Mouse (Mus musculus): ENCODE results near the gene Gpc3.

The Gpc3 gene

DNA sequence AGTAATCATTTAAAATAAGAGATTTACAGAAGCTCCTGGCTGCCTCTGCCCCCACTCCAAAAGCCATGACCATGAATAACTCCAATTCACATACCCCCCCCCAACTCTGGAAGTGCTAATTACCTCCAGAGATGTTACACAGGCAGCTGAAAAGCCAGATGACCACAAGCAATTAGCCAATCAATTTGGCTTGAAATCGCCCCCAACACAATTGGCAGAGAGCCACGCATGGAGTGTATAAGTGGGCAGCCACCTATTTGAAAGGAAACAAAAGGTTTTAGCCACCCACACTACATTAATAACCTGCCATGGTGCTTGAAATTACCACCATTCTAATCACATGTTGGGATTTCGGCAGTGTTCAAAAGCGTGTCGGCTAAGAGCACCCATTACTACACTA is 55.2 kb downstream of the Gpc3 start:
- DNase-seq (ENCODE audit: low spot score in 2 of 2) = no peak

GRCm38 (mm10) chrX:52557489-52557888 is 56.3 kb downstream of the Gpc3 start:
- DNase-seq (ENCODE audit: low spot score in 2 of 2) = no peak

DNA sequence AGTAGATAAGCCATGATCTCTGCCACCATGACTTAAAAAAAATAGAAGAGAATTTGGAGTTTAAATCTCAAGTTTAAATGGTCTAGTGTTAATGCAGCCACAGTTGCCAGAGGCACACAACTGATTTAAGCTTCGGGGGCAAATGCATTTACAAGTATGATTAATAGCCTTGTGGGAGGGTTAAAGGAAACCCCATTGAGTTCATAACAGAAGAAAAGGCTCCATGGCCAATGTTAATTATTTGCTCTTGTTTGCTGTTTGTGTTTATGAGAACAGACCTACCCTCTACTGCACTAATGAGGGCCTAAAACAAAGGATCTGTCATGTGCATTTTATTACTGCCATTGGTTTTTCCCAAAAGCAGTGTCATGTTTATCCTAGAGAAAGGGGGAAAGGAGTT is 62.5 kb downstream of the Gpc3 start:
- DNase-seq (ENCODE audit: low spot score in 2 of 2) = no peak

- no peak for DNase-seq (ENCODE audit: low spot score in 2 of 2)
Observed at GRCm38 (mm10) chrX:52544623-52545022, 69.1 kb downstream of the Gpc3 start.

- DNase-seq (ENCODE audit: low spot score in 2 of 2) = no peak
Observed at GRCm38 (mm10) chrX:52537282-52537681, 76.5 kb downstream of the Gpc3 start.

GRCm38 (mm10) chrX:52533766-52534165 is 80.0 kb downstream of the Gpc3 start:
- no peak for DNase-seq (ENCODE audit: low spot score in 2 of 2)

- no peak for DNase-seq (ENCODE audit: low spot score in 2 of 2)
Observed at GRCm38 (mm10) chrX:52533098-52533497, 80.7 kb downstream of the Gpc3 start.

GRCm38 (mm10) chrX:52532124-52532523 is 81.6 kb downstream of the Gpc3 start:
- no peak for DNase-seq (ENCODE audit: low spot score in 2 of 2)

GRCm38 (mm10) chrX:52526086-52526485 is 87.7 kb downstream of the Gpc3 start:
- DNase-seq (ENCODE audit: low spot score in 2 of 2) = no peak

DNA sequence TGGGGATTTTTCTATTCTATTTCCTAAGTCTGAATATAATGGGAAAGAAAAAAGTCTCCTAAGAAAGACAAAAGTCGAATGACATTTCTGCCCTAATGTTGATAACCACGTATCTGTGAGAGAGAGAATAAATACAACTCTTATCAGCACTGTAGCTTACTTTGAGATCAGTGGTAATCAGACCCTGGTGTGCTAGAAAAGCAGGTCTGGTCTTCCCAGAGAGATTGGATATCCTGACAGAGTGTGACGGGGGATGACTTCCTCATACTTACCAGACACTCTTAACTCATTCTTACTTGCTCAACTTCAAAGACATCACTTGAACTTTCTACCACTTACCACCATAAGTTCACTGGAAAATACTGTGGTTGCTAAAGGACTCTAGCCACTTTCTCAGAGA is 88.6 kb downstream of the Gpc3 start:
- DNase-seq (ENCODE audit: low spot score in 2 of 2) = no peak

- no peak for DNase-seq (ENCODE audit: low spot score in 2 of 2)
Observed at GRCm38 (mm10) chrX:52514553-52514952, 99.2 kb downstream of the Gpc3 start.

GRCm38 (mm10) chrX:52511151-52511550 is 102.6 kb downstream of the Gpc3 start:
- DNase-seq (ENCODE audit: low spot score in 2 of 2) = no peak

DNA sequence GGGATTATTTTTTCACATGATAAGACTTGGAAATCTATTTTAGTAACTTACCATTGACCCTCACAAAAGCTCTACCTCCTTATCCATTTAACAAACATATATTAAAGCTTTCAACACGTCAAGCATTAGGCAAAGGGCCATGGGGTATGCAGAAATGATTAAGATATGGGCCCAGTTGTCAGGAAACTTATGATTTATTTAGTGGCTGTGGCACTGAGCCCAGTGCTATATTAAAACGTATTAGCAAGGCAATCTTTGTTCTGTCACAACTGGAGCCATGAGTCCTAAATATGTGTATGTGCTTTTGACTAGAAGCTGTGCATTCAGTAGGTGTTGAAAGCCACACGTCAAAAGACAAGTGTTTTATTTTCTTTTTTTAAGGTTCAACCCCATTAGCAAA is 109.9 kb downstream of the Gpc3 start:
- no peak for DNase-seq (ENCODE audit: low spot score in 2 of 2)

- no peak for DNase-seq (ENCODE audit: low spot score in 2 of 2)
Observed at GRCm38 (mm10) chrX:52489461-52489860, 124.3 kb downstream of the Gpc3 start.

DNA sequence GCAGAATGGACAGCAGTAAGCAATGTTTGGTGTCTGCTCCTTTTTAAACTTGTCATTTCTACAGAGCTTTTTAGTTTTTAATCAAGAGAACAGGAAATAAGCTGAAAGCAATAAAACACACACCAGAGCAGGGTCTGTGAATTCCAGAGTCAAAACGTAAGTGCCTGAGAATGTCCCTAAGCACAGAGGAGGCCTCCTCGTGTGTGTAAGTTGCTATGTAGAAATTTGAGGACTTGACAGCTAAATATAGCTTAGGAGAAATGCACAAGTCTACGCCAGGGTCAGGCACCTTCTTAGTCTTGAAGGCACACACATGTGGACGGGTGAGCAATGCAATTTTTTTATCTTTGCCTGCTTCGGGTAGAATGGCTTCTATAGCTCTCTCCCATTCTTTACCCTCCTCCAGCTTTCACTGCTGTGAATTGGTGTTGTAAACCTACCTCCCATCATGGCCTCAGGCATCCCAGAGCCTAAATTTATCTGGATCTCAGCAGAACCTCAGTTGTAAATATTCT is 158.6 kb downstream of the Gpc3 start:
- DNase-seq (ENCODE audit: low spot score in 2 of 2) = no peak

- DNase-seq (ENCODE audit: low spot score in 2 of 2) = peak; percentile 28 to 66
Observed at GRCm38 (mm10) chrX:52453445-52454182, 160.1 kb downstream of the Gpc3 start.

DNA sequence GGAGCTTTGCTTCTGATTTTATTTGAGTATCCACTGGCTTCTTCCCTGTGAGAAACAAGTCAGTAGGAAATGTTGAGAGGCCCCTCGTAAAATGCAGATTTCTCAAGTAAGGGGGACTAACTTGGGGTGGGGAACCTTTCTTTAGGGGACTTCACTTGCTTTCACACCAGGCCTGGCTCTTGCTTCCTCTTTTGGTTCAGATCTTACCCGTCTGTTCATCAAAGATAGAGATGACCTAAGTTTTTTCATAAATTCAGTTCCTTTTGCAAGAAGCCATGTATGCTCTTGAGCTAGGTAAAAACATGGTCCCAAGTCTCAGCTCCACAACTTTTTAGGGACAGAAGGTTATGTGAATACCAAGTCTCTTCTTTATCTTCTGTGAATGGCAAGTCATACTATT is 164.6 kb downstream of the Gpc3 start:
- no peak for DNase-seq (ENCODE audit: low spot score in 2 of 2)

GRCm38 (mm10) chrX:52448496-52448895 is 165.3 kb downstream of the Gpc3 start:
- DNase-seq (ENCODE audit: low spot score in 2 of 2) = no peak

DNA sequence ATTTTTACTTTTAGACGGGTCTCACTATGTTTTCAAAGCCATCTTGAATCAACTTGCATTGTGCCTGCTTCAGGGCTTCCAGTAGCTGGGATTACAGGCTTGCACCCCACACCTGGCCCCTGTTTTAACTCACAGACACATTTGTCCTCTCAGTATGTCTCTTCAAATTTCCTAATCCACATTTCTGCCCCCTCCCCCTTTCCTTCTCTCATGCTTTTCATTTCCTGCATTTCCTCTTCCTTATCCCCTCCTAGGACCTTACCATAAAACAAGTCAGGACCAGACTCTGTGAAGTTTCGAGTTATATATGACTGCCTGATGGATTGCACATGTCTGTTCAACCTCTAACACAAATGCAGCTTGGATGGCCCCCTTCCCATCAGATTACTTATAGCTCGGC is 167.2 kb downstream of the Gpc3 start:
- DNase-seq (ENCODE audit: low spot score in 2 of 2) = no peak

DNA sequence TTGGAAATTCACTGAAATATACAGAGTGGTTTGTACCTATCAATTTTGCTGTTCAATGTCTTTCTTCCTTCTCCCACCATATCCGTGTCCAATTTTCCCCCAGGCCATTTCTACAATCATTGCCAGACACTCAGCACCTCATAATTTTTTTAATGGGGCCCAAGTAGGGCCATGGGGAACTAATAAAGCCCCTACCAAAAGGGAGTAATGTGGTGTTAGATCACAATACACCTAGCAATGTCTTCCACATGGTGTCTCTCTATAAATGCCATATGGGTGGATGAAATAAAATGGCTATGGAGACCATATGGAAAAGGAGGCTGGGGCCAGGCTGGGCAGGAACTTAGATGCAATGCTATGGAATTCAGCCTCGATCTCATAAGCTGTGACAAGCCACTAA is 168.8 kb downstream of the Gpc3 start:
- DNase-seq (ENCODE audit: low spot score in 2 of 2) = no peak

GRCm38 (mm10) chrX:52441798-52442197 is 172.0 kb downstream of the Gpc3 start:
- DNase-seq (ENCODE audit: low spot score in 2 of 2) = no peak

- no peak for DNase-seq (ENCODE audit: low spot score in 2 of 2)
Observed at GRCm38 (mm10) chrX:52439421-52439820, 174.3 kb downstream of the Gpc3 start.

DNA sequence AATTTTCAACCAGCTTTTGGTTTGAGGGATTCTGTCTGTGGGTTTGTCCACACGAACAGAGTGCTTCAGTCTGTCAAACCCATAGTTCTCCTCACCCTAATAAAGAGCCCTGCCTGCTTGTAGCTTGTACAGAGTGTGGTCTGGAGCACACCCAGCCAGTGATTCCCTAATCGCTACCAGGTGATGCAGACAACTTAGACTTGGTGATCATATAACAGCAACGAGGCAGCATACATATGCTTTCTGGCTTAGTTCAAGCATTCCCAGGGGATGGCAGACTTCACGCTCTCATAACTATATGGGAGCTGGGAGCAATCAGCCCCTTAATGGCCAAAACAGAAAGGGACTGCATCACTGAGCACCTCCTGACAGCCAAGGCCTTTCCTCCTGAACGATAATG is 188.1 kb downstream of the Gpc3 start:
- DNase-seq (ENCODE audit: low spot score in 2 of 2) = no peak

GRCm38 (mm10) chrX:52419850-52420249 is 193.9 kb downstream of the Gpc3 start:
- DNase-seq (ENCODE audit: low spot score in 2 of 2) = no peak
